Mouse (Mus musculus) olfactory bulb, adult 2 months (tissue): ENCODE measurements around the gene Mrpl10. TPM values are rescaled to one million over a fixed set of nuclear protein-coding genes. Genes with fewer than 3 reads are reported as not detected.

Source experiments
- H3K27ac ChIP-seq: fragments of 200-500 bp; 2 replicates; pipeline ENCODE4 v1.5.1; 2012; ENCODE audit warnings: low read depth, low read length; ENCODE audit not compliant: insufficient read depth
- H3K4me1 ChIP-seq: fragments of 200-500 bp; 2 replicates; pipeline ENCODE4 v1.6.1; 2012; ENCODE audit warnings: low read length; ENCODE audit not compliant: control insufficient read depth, insufficient read depth
- H3K4me3 ChIP-seq: fragments of 200-500 bp; 2 replicates; pipeline ENCODE4 v1.5.1; 2012; ENCODE audit warnings: mild to moderate bottlenecking, low read depth, low read length, moderate library complexity; ENCODE audit not compliant: insufficient read depth
- CTCF ChIP-seq: fragments of 200-500 bp; IDR thresholded peaks from 2 replicates; pipeline ENCODE4 v1.5.1; 2012; ENCODE audit warnings: low read depth, mild to moderate bottlenecking, low read length, moderate library complexity; ENCODE audit not compliant: insufficient read depth
- POLR2A ChIP-seq: fragments of 200-500 bp; IDR thresholded peaks from 2 replicates; pipeline ENCODE4 v1.6.1; 2012; ENCODE audit warnings: mild to moderate bottlenecking, low read depth, low read length, moderate library complexity; ENCODE audit not compliant: insufficient read depth
- WGBS: fragments of 180-500 bp; shearing (Covaris S2); methylation state at CpG from one replicate; pipeline ENCODE4 v1.1.7; 2018; 5-methylcytosine and 5-hydroxymethylcytosine counted together
- polyA plus RNA-seq: library from polyadenylated mRNA; stranded (reverse); fragments of >200 nt; gene quantifications from 2 replicates; pipeline ENCODE4 v1.2.4, GENCODE M21; 2012; ENCODE audit warnings: low replicate concordance; ENCODE audit not compliant: missing spikeins, insufficient read depth, insufficient read length

Gene Mrpl10
- polyA plus RNA-seq, 1 experiment = not detected

DNA sequence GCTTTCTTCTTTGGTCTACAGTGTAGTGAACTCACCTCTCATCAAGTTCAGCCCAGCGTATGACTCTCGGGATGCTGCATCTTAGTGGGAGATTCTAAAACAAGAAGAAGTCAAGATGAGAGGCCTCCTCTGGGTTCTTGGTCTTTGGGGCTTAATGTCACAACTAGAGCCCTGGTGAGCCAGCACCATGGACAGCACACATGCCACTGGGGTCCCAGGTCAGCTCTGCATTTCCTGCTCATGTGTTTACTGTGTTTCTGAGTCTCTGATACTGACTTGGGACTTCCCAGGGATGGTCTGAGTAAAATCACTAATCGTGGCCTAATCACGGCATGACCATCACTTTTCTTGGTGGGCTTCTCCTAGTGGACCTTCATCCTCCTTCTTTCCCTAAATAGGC is 37.4 kb downstream of the Mrpl10 start:
- Histone ChIP-seq H3K4me1 (peaks cover 6% of the 10 kb centered on the region), H3K27ac (no peak overlapping the region), H3K4me3 (no peak overlapping the region)
- WGBS = 84% methylated on average over 4 of the region's 4 CpGs
- TF ChIP-seq CTCF (no peak), POLR2A (no peak)

GRCm38 (mm10) chr11:97080291-97080690 is 38.9 kb downstream of the Mrpl10 start:
- no peak overlapping the region for H3K27ac ChIP-seq
- TF ChIP-seq CTCF (no peak), POLR2A (no peak)
- no peak overlapping the region for H3K4me3 ChIP-seq
- 51% methylated on average over 9 of the region's 9 CpGs for WGBS
- H3K4me1 ChIP-seq = peaks cover 16% of the 10 kb centered on the region

DNA sequence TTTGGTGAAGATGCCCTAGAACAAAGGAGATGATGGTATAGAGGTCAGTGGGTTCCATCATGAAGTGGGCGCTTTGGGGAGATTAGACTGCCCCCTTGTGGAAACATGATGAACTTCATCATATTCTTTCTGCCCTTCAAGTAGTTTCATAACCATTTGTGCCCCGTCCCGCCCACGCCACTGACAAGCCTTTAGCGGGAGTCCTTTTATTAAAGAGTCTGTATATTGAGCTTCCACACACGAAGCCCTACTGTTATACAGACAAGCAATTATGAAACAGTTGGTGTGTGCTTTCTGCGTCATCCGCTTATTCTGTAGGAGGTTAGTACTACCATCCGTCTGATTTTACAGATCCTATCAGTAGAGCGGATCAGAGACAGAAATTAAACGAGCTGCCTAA is 41.6 kb downstream of the Mrpl10 start:
- H3K27ac ChIP-seq = no peak overlapping the region
- H3K4me3 ChIP-seq = no peak overlapping the region
- 23% methylated on average over 11 of the region's 11 CpGs for WGBS
- peaks cover 16% of the 10 kb centered on the region for H3K4me1 ChIP-seq
- TF ChIP-seq POLR2A (no peak), CTCF (no peak)

DNA sequence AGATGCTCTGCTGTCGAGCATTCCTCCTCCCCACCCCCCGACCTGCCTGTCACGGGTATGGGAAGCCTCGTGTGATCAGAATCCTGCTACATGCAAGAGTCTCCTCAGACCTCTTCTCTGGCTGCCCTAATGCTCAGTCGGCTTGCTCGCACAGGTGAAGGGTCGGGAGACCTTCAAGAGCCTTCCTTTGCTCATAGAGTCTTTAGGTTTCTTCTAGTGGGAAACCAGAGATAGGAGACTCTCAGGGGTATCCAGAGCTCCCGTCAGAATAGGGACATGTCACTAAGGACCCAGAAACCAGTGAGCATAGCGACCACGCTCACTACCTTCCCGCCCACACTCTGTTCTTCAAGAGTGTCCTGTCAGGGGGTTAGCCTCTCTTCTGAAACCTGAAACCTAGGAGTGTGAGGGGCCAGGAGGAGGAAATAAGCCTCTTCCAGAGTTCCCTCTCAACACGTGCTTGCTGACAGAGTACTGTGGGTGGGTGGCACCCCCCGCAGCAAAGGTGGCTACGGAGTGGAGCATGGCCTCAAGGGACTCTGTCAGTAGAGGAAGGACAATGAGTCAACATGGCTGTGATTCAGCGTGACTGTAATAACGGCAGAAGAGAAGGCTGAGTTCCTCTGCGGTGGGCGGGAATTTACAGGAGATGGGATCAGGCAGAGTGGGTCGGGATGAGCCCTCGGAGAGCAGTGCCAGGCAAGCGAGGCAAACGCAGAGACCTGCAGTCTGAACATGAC is 42.2 kb downstream of the Mrpl10 start:
- 30% methylated on average over 22 of the region's 22 CpGs for WGBS
- Histone ChIP-seq H3K4me1 (peaks cover 16% of the 10 kb centered on the region), H3K4me3 (no peak overlapping the region), H3K27ac (no peak overlapping the region)
- TF ChIP-seq POLR2A (no peak), CTCF (no peak)

DNA sequence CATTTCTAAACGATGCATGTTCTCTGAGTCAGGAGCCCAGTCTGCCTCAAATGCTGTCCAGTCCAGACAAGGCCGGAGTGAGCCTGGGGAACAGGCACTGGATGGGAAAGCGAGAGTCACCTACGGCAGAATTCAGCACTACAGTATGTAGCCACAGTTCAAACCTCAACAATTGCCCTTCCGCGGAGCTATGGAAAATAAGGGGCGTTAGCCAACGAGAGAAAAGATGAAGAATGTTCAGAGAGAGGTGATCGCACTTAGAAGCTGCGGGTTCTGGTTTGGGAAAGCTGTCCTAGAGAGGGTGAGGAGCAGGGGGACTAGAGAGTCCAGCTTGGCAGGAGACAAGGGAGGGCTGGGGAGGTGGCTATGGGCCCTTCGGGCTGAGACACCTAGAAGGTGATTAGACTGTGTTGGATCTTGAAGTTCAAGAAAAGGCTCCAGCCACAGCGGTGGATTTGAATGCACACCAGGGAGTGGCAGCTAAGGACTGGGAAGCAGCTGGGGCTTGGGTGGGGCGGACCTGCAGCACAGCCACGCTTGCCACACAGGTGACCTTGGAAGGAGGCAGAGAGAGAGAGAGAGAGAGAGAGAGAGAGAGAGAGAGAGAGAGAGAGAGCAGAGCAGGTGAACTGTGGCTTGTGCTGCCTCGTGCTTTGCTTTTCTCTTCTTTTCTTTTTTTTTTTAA is 43.6 kb downstream of the Mrpl10 start:
- 92% methylated on average over 15 of the region's 15 CpGs for WGBS
- TF ChIP-seq POLR2A (no peak), CTCF (no peak)
- Histone ChIP-seq H3K4me3 (no peak overlapping the region), H3K4me1 (peaks cover 16% of the 10 kb centered on the region), H3K27ac (no peak overlapping the region)

- peaks cover 16% of the 10 kb centered on the region for H3K4me1 ChIP-seq
- WGBS = 72% methylated on average over 6 of the region's 6 CpGs
- no peak for TF ChIP-seq POLR2A
- no peak for TF ChIP-seq CTCF
- H3K27ac ChIP-seq = no peak overlapping the region
- H3K4me3 ChIP-seq = no peak overlapping the region
Measured at GRCm38 (mm10) chr11:97086365-97086764, 45.0 kb downstream of the Mrpl10 start.

- no peak overlapping the region for H3K27ac ChIP-seq
- 69% methylated on average over 2 of the region's 2 CpGs for WGBS
- H3K4me3 ChIP-seq = no peak overlapping the region
- peaks cover 6% of the 10 kb centered on the region; the same call in 1 of the 2 replicates for H3K4me1 ChIP-seq
- TF ChIP-seq POLR2A (no peak), CTCF (no peak)
Measured at GRCm38 (mm10) chr11:97094600-97094999, 53.2 kb downstream of the Mrpl10 start.

DNA sequence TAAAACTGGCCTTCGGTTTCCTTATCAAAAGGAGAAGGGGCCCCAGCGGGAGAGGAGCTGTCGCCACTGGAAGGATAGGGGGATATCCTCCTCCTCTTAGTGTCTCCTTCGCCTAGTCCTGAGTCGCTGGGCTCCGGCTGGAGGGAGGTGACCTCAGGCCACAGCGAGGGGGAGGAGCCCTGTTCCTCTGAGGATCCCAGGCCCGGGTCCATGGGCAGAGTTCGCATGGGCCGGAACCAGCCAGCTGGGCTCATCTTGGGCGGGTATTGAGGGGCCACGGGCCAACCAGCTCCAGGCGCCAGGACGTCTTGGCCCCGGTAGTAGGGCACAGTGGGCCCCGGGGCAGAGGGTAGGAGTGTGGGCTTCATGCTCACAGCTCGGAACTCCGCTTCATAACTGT is 57.4 kb downstream of the Mrpl10 start:
- 35% methylated on average over 18 of the region's 18 CpGs for WGBS

More for the DNA sequence above, 57.4 kb downstream of the Mrpl10 start:
- peaks cover 10% of the 10 kb centered on the region for H3K4me1 ChIP-seq
- no peak overlapping the region for H3K4me3 ChIP-seq
- TF ChIP-seq POLR2A (no peak), CTCF (no peak)
- H3K27ac ChIP-seq = no peak overlapping the region

Other genes starting within 250 kb of the Mrpl10 start
- gene Nfe2l1, start 211.6 kb upstream of the Mrpl10 start, polyA plus RNA-seq = 349 TPM in 1 of 2 replicates, not detected in the other
- not detected in 2 replicates for gene Copz2, start 191.7 kb upstream of the Mrpl10 start, polyA plus RNA-seq
- not detected in 2 replicates for gene Cdk5rap3, start 125.1 kb upstream of the Mrpl10 start, polyA plus RNA-seq
- gene Prr15l, start 113.5 kb upstream of the Mrpl10 start, polyA plus RNA-seq = not detected in 2 replicates
- not detected in 2 replicates for gene Pnpo, start 97.6 kb upstream of the Mrpl10 start, polyA plus RNA-seq
- not detected in 2 replicates for gene Sp2, start 58.6 kb upstream of the Mrpl10 start, polyA plus RNA-seq
- gene Sp6, start 28.2 kb upstream of the Mrpl10 start, polyA plus RNA-seq = not detected in 2 replicates
- not detected in 2 replicates for gene Scrn2, start 11.6 kb upstream of the Mrpl10 start, polyA plus RNA-seq
- not detected in 2 replicates for gene Lrrc46, start 153 bp upstream of the Mrpl10 start, polyA plus RNA-seq
- gene Osbpl7, start 9.1 kb downstream of the Mrpl10 start, polyA plus RNA-seq = not detected in 2 replicates
- gene Tbx21, start 73.8 kb downstream of the Mrpl10 start, polyA plus RNA-seq = not detected in 2 replicates
- gene Tbkbp1, start 109.9 kb downstream of the Mrpl10 start, polyA plus RNA-seq = not detected in 2 replicates
- 234 TPM in 1 of 2 replicates, not detected in the other for gene Kpnb1, start 146.3 kb downstream of the Mrpl10 start, polyA plus RNA-seq
- gene Npepps, start 239.1 kb downstream of the Mrpl10 start, polyA plus RNA-seq = 421 TPM in 1 of 2 replicates, not detected in the other